ENCODE assay signal across 10 mouse cellular contexts in genomic region chr9:119149601-119150000, GRCm38 (mm10). TPM values are rescaled to one million over a fixed set of nuclear protein-coding genes. Genes with fewer than 3 reads are reported as not detected.
DNase-seq lines count a peak whose midpoint lies in the region; ATAC-seq lines count a peak whose summit lies in the region.
"Had no signal": no experiment of that assay in that cellular context is flagged by ENCODE, and none has a peak within 500 bp of the region (broad histone marks: within the 10 kb centered on the region; RNA-seq: fewer than 3 reads in every experiment).

No protein-coding gene starts in this region.

- no peak overlapping the region for H3K27ac ChIP-seq in kidney, embryonic 15.5 days
- H3K27ac ChIP-seq in kidney, embryonic 14.5 days (ENCODE audit: low read depth, low read length): no peak overlapping the region
- H3K27ac ChIP-seq: embryonic facial prominence, embryonic 13.5 days; midbrain, embryonic 12.5 days had no signal

- no peaks in the 10 kb centered on the region for H3K4me1 ChIP-seq in kidney, embryonic 15.5 days
- no peaks in the 10 kb centered on the region for H3K4me1 ChIP-seq in kidney, embryonic 14.5 days (ENCODE audit: control insufficient read depth, insufficient read depth, low read length)
- H3K4me1 ChIP-seq: embryonic facial prominence, embryonic 13.5 days; midbrain, embryonic 12.5 days had no signal

- 23% methylated on average over 5 of the region's 5 CpGs for WGBS in kidney, embryonic 15.5 days
- 20% methylated on average over 5 of the region's 5 CpGs for WGBS in kidney, embryonic 14.5 days

- H3K4me3 ChIP-seq in kidney, embryonic 15.5 days (replicated peaks): no peak overlapping the region
- no peak overlapping the region for H3K4me3 ChIP-seq in kidney, embryonic 14.5 days (ENCODE audit: low read length)
- H3K4me3 ChIP-seq: embryonic facial prominence, embryonic 13.5 days; midbrain, embryonic 12.5 days had no signal

- ATAC-seq in kidney, embryonic 15.5 days (replicated peaks; ENCODE audit: low FRiP score): 0 out of 2 replicates have a peak, but pooled peaks have one; percentile 47
- no peak for ATAC-seq in kidney, embryonic 14.5 days (ENCODE audit: low FRiP score, low TSS enrichment)
- no peak for ATAC-seq in frontal cortex, adult (ENCODE audit: low TSS enrichment)

- no peaks in the 10 kb centered on the region for H3K36me3 ChIP-seq in kidney, embryonic 15.5 days
- H3K36me3 ChIP-seq in kidney, embryonic 14.5 days (ENCODE audit: control insufficient read depth, insufficient read depth, low read length): no peaks in the 10 kb centered on the region
- H3K36me3 ChIP-seq: embryonic facial prominence, embryonic 13.5 days; midbrain, embryonic 12.5 days had no signal

- H3K4me2 ChIP-seq in kidney, embryonic 15.5 days: no peak overlapping the region
- H3K4me2 ChIP-seq in kidney, embryonic 14.5 days (replicated peaks; ENCODE audit: low read depth, low read length): no peak overlapping the region
- H3K4me2 ChIP-seq: embryonic facial prominence, embryonic 13.5 days; midbrain, embryonic 12.5 days had no signal

- H3K9ac ChIP-seq in kidney, embryonic 15.5 days: no peak overlapping the region
- H3K9ac ChIP-seq in kidney, embryonic 14.5 days (ENCODE audit: low read depth, low read length): no peak overlapping the region
- H3K9ac ChIP-seq: embryonic facial prominence, embryonic 13.5 days; midbrain, embryonic 12.5 days had no signal

- no peaks in the 10 kb centered on the region for H3K27me3 ChIP-seq in kidney, embryonic 15.5 days
- H3K27me3 ChIP-seq in kidney, embryonic 14.5 days (ENCODE audit: control insufficient read depth, insufficient read depth, low read length): no peaks in the 10 kb centered on the region
- H3K27me3 ChIP-seq: embryonic facial prominence, embryonic 13.5 days had no signal

- peak; percentile 78 for DNase-seq in R1 (ENCODE audit: low read depth, low spot score)
- peak; percentile 77 for DNase-seq in embryo, embryonic 9.5 days (ENCODE audit: extremely low spot score)
- peak; percentile 54 to 57 for DNase-seq in lung, postnatal 4 days
- DNase-seq in left cerebral cortex, adult 9 months (ENCODE audit: low spot score in 2 of 2): no peak
- DNase-seq in cerebellum, postnatal 36 days: no peak

- no peaks in the 10 kb centered on the region for H3K9me3 ChIP-seq in kidney, embryonic 15.5 days (replicated peaks)
- H3K9me3 ChIP-seq in kidney, embryonic 14.5 days (ENCODE audit: control insufficient read depth, low read length): no peaks in the 10 kb centered on the region
- H3K9me3 ChIP-seq: embryonic facial prominence, embryonic 13.5 days; midbrain, embryonic 12.5 days had no signal

RNA-seq across cellular contexts. Expression of gene Acaa1b, which starts 7.3 kb away (rescaled TPM):
- polyA plus RNA-seq in kidney, embryonic 15.5 days (2015; fragmentation: Nextera tagmentation; extraction: Ambion mirVana): 26.9 and 30.5 TPM in 2 replicates
- polyA plus RNA-seq in kidney, embryonic 14.5 days (2014; fragmentation: Nextera tagmentation; extraction: Ambion mirVana): 8.1 and 13.5 TPM in 2 replicates

RNA-seq across cellular contexts. Expression of gene Gm47289, which starts 9.4 kb away (rescaled TPM):
- not detected in 2 replicates for polyA plus RNA-seq in kidney, embryonic 15.5 days (2015; fragmentation: Nextera tagmentation; extraction: Ambion mirVana)
- not detected in 2 replicates for polyA plus RNA-seq in kidney, embryonic 14.5 days (2014; fragmentation: Nextera tagmentation; extraction: Ambion mirVana)
- polyA plus RNA-seq: embryonic facial prominence, embryonic 13.5 days; midbrain, embryonic 12.5 days had no signal

RNA-seq across cellular contexts. Expression of gene Dlec1, which starts 47.3 kb away (rescaled TPM):
- 2.6 and 6.2 TPM in 2 replicates for polyA plus RNA-seq in kidney, embryonic 15.5 days (2015; fragmentation: Nextera tagmentation; extraction: Ambion mirVana)
- 2.4 and 3.2 TPM in 2 replicates for polyA plus RNA-seq in kidney, embryonic 14.5 days (2014; fragmentation: Nextera tagmentation; extraction: Ambion mirVana)

RNA-seq across cellular contexts. Expression of gene Plcd1, which starts 56.3 kb away (rescaled TPM):
- 20.0 and 20.1 TPM in 2 replicates for polyA plus RNA-seq in kidney, embryonic 15.5 days (2015; fragmentation: Nextera tagmentation; extraction: Ambion mirVana)
- polyA plus RNA-seq in kidney, embryonic 14.5 days (2014; fragmentation: Nextera tagmentation; extraction: Ambion mirVana): 18.5 and 18.7 TPM in 2 replicates

RNA-seq across cellular contexts. Expression of gene Slc22a13, which starts 59.3 kb away (rescaled TPM):
- 7.6 and 9.8 TPM in 2 replicates for polyA plus RNA-seq in kidney, embryonic 15.5 days (2015; fragmentation: Nextera tagmentation; extraction: Ambion mirVana)
- polyA plus RNA-seq in kidney, embryonic 14.5 days (2014; fragmentation: Nextera tagmentation; extraction: Ambion mirVana): 0.44 and 0.93 TPM in 2 replicates
- polyA plus RNA-seq: embryonic facial prominence, embryonic 13.5 days; midbrain, embryonic 12.5 days had no signal

Comparison
In these comparisons a context has a peak if more than half of its experiments do, and no peak if none do; other contexts are left out.
1. DNase-seq: peak in R1 (single experiment), embryo, embryonic 9.5 days (single experiment) and lung, postnatal 4 days (2 of 2); none in left cerebral cortex, adult 9 months (0 of 2) and cerebellum, postnatal 36 days (0 of 2).